Mouse (Mus musculus) natural killer cell, adult 2 months (primary cell): Measurements from ENCODE around the gene Cidec.

Source experiments
- DNase-seq, 2 experiments: peaks; one replicate each; pipeline ENCODE4 v3.0.0; 2022; ENCODE audit warnings: low spot score in 2 of 2

Cidec gene

DNA sequence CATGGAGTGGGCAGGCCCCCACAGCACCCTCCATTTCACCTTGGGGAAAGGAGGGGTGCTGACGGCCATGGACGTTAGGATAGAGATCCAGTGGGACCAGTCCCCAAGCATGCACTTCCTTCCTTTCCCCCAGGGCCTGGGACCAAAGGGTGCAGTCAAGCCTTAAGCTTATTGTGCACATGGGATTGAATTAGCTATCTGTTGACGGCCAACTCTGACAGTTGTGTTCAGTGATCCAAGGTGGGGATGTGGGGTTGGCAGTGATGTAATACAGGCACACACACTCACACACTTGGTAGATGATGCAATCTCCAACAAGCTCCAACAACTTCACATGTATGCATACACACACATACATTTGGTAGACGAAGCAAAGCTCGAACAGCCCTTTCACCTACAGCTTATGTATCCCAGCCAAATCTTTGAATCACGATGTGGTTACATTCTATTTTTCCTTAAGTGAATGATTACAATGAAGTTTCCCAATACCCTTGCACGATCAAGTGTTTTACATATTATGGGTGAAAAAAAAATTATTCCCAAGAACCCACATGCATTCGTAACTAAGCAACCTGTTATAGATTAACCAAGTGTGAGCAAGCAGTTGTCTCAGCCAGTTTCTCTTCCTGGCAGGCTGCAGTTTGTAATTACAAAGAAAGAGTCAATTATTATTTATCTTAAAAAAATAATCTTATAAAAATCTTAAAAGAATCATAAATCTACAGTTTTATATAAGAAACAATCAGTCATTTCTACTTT lies 8.8 kb upstream of the Cidec start:
- no peak for DNase-seq

DNA sequence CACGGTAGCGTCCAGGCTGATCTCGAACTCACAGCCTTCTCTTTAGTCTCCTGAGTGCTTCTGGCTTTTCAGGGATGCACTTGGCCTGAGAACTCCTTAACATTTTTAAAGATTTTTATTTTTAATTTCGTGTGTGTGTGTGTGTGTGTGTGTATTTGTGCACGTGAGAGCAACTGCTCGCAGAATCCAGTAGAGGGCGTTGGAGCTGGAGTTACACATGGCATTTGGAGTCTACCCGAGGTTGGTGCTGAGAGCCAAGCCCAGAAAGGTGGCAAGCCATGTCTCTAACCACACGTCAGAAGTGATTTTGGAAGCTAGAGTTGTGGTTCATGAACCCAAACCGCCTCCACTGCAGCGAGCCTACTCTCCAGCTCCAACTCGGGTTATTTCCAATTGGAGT lies 7.5 kb upstream of the Cidec start:
- DNase-seq = peak; percentile 8 to 24

DNA sequence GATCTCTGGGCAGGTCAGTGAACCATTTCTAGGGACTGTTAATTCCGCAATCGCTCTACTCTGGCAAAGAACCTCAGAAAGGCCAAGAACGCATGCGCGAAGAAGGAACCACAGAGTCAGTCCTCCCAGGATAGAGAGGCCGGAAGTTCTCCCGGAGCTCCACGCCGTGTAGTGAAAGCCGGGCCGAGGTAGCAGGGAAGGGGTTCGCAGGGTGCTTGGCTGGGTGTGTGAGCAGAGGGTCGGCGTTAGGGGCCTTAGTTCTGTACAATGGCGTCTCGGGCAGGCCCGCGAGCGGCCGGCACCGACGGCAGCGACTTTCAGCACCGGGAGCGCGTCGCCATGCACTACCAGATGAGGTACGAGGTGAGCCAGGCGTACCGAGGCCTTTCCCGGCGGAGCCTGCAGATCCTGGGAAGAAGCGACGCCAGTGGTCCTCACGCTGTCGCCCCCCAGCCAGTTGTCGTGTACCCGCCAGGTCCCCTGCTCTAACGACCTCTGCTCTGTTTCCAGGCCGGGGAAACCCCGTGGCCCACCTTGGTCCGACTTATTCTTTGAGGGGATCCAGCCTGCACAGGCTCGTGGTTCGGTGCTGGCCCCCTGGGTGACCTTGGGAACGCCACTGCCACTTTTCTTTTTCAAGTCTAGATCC lies 7.0 kb upstream of the Cidec start, which contains the start of gene Jagn1:
TSS of gene Jagn1 (plus strand) at position 128 of the 649 bp plus-strand sequence.
- peak; percentile 92 for DNase-seq

DNA sequence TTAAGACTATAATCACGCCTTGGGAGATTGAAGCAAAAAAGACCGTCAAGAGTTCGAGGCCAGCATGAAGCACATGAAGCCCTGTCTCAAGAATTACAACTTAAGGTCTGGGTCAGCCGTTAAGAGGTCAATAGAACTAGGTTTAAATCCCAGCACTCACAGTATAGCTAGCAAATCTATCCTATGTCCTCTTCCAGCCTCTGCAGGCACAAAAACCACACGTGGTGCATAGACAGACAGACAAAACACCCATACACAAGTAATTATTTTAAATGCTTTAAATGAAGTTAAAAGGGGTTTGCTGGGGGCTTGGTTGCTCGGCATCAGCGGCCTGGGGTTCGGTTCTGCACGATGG lies 6.5 kb upstream of the Cidec start:
- DNase-seq = no peak

DNA sequence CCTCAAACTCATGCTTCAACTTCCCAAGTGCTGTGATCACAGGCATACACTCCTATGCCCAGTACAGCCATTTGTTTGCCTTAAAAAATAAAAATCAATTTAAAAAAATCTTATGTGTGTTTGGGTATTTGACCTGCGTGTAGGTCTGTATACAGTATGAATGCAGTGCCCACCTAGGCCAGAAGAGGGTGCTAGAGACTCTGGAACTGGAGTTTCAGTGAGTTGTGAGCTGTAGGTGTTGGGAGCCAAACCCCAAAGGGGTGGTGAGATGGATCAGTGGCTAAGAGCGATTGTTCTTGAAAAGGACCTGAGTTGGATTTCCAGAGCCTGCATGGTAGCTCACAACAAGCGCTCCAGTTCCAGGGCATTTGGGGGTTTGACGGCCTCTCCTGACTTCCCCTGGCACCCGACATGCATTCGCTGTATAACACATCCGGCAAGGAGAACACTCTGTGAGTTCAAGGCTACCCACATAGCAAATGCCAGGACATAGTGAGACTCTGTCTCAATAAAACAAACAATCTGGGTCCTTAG lies 5.7 kb upstream of the Cidec start:
- peak; percentile 75 to 77 for DNase-seq

DNA sequence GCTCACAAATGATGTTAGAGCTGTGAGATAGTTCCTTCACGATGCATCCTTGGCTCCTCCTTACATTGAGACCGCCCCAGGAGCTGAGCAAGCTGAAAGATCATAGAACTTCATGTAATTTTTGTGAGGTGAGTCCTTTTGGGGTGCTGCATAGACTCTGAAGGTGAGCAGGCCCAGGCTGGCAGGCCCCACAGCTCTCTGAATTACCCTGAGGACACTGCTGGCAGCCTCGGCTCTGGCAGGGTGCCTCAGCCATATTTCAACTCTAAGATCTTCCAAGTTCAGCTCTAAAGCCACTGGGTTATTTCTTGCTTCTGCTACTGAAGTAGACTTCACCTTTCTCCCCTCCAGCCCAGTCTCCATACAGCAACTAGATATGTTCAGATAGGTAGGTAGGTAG lies 5.1 kb upstream of the Cidec start:
- no peak for DNase-seq

DNA sequence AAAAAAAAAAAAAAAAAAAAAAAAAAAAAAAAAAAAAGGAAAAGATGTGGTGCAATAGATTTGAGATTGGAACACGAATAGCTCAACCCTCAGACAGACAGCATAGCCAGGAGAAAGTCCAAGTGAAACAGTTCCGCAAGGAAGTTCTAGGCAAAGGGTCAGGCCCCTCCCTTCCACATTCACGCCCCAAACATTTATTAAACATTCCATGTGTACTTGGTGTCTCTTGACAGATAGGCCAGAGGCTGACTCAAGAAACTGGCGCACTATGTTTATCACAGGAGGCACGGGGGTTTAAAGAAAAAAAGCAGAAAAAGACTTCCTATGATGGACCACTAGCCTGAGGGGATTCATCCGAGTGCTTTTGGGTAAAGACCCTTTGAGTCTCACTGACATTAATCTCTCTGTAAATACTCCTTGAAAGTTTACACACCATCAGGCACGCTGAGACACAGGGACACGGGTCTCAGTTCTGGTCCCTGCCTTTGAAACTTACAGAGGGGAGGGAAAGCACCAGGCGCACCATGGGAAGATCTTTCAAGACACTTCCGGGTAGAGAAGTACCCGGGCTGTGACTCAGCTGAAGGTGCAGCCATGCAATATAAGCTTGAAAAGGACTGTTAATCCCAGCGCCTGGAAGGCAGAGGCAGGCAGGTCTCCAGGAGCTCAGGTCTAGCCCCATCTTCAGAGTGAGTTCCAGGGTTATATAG lies 3.3 kb upstream of the Cidec start:
- no peak for DNase-seq

DNA sequence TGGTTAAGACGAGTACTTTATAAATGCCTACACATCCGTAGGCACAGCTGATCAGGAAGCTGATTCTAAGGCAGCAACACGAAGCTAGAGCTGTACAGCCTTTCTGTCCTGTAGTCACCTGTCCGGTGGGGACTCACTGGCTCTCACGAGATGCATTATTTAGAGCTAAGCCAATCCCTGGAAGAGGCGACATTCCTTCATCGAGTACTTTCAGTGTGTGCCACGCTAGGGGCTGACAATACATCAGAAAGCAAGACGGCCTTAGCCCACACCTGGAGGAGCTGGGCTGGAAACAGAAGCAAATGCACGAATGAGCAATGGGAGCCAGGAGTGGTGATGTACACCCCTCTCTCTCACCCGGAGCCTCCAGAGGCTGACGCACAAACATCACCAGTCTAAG lies 1.6 kb upstream of the Cidec start:
- DNase-seq = no peak

DNA sequence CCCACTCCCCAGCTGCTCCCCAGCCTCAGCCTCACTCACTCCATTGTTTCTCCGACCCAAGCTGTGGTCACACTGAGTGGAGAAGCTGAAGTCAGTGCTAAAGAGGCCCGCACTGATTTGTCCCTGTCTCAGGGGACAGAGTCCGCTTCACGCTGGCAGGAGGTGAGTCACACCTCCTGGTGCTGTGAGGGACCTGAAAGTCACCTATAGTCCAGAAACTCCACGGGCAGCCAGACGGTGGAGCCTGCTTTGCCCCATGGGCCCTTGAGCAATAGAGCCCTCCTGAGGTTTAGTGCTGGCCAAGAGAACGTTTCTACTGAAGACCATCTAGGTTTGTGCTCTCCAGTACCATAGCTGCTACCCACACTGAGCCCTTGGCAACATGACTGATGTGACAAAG lies 869 bp downstream of the Cidec start:
- DNase-seq = no peak

DNA sequence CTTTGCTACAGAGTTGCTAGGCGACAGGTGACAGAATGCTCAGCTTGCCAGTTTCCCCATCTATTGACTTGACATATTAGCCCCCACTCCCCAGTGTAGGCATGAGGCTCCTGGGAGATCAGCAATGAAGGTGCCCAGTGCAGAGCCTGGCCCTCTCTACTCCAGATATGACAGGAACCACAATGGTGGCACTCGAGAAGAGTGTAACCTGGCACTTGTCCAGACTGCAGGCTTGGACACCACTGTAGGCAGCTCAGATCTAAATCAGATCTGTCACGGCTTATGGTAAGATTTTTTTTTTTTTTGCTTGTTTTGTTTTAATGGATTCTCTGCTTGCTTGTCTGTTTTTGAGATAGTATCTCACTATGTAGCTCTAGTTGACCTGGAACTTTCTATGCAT lies 1.9 kb downstream of the Cidec start:
- DNase-seq = no peak

DNA sequence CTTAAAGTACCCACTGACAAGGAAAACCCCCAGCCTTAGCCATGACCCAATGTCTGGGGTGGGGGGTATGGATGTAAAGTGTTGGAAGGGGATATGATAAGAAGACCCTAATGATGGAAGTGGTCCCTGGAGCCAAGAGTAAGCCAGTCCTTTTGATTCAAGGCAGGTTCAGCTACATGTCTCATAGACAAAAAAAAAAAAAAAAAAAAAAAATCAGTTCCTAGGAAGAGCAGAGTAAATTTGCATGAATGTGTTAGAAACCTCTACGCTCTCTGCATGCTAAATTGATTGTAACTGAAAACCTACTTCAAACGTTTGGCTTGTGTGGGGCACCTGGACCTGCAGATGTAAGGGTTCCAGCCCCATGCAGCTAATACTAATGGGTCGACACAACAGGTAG lies 3.8 kb downstream of the Cidec start:
- DNase-seq = no peak

DNA sequence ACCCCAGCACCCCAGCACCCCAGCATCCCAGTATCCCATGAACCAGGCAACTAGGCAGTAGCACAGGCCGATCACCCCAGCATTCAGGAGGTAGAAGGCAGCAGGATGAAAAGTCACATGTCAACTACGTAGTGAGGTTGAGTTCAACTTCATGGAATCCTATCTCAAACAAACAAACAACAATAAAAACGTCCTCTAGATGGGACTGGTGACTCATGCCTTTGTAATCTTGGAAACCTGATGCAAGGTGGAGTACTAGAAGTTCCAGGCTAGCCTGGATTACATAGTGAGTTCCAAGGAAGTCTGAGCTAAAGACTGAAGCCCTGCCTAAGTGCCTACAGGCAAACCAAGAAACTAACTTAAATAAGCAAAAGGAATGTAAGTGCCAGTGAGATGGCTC lies 4.7 kb downstream of the Cidec start:
- DNase-seq = no peak

DNA sequence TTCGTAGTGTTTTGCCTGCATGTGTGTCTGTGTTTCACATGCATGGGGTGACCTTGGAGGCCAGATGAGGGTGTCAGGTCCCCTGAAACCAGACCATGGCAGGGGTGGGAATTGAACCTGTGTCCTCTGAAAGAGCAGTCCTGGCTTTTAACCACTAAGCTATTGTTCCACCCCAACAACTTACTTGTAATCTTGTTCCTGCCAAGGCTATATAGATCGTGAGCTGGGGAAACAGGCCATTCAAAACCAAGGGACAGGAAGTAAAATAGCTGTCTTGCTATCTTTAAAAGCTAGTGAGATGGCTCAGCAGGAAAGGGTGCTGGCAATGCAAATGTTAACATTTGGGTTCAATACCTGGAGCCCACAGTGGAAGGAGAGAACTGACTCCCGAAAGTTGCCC lies 5.6 kb downstream of the Cidec start:
- no peak for DNase-seq

DNA sequence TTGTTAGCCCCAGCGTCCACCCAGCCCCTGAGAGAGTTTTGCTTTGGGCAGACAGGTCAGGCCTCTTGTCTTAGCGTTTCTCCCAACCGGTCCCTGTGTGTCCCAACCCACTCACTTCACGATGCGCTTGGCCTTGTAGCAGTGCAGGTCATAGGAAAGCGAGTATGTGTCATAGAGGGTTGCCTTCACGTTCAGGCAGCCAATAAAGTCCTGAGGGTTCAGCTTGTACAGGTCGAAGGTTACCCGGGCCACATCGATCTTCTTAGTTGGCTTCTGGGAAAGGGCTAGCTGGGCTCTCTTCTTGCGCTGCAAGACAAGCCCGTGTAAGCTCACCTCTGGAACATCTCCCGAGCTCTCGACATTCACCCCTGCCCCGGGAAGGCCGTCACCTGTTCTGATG lies 7.6 kb downstream of the Cidec start:
- DNase-seq = no peak

DNA sequence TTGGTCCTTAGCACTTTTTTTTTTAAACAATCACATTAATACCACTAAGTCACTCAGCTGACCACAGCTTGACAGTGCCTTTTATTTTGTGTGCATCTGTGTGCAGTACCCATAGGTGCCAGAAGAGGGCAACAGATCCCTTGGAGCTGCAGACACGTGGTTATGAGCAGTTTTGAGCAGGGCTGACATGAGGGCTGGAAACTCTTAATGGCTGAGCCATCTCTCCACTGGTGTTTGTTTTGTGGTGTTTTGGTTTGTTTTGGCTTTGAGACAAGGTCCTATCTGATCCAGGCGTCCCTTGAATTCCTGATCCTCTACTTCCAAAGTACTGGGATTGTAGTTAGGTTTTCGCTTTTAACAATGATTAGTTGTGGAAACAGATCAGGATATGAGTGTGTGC lies 8.2 kb downstream of the Cidec start:
- peak; percentile 44 to 67 for DNase-seq

DNA sequence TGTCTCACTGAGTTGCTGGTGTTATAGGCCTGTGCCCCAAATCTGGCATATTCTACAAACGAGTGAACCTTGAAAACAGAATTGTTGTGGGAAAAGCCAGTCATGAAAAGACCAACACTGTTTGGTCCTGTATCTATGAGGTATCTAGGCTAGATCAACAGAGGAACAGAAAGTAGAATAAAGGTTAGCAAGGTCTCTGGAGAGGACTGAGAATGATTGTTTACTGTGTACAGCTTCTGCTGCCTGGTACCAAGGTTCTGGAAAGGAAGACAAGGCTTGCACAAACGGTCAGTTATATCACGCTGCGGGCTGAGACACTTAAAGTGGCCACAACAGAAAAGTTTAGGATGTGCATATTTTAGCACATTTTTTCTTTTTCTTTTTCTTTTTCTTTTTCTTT lies 8.9 kb downstream of the Cidec start:
- DNase-seq = no peak

DNA sequence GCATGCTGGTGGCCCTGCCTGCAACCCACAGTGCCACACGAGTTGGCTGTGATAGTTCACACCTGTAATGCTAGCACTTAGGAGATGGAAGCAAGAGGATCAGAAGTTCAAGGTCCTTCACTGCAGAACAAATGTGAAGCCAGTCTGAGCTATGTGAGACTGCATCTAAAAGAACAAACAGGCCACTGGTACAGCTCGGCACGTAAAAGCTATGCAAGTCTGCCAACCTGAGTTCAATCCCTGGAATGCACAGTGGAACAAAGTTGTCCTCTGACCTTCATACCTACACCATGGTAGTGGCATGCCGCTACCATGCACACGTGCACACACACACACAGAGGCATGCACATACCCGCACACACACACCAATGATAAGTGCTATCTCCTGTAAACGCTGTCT lies 11.4 kb downstream of the Cidec start:
- DNase-seq = no peak

DNA sequence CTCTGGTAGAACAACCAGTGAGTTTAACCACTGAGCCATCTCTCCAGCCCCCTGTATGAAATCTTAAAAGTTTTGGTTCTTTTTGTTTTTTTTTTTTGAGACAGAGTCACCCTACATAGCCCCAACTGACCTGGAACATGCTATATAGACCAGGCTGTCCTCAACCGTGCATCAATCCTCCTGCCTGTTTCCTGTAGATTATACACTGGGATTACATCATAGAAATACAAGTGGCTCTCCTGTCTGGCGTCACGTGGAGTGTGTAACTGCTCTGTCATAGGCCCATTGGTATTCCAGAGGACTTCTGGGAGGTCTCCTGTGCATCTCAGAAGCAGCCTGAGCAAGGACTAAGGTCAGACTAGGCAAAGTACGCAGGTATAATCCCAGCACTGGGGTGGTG lies 12.6 kb downstream of the Cidec start:
- DNase-seq = no peak

DNA sequence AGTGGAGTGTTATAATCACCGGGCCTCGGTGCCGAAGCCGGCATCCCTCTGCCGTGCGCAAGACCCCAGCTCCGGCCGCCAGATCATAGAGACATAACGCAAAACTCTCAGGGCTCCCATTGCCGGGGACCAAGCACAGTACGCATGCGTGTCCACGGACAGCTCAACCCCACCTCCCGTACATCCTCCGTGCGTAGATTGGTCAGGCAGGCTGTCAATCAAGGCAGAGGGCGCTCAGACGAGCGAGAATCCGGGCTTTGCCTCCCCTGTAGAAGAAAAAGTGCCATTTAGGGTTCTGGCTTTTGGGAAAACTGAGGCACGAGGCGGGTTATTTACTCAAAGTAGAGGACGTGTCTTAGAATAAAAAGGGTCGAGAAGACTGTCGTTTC lies 16.4 kb downstream of the Cidec start, which contains the start of gene Rpusd3:
TSS of gene Rpusd3 (minus strand) at position 142 of the 389 bp plus-strand sequence.
- DNase-seq = peak; percentile 97

DNA sequence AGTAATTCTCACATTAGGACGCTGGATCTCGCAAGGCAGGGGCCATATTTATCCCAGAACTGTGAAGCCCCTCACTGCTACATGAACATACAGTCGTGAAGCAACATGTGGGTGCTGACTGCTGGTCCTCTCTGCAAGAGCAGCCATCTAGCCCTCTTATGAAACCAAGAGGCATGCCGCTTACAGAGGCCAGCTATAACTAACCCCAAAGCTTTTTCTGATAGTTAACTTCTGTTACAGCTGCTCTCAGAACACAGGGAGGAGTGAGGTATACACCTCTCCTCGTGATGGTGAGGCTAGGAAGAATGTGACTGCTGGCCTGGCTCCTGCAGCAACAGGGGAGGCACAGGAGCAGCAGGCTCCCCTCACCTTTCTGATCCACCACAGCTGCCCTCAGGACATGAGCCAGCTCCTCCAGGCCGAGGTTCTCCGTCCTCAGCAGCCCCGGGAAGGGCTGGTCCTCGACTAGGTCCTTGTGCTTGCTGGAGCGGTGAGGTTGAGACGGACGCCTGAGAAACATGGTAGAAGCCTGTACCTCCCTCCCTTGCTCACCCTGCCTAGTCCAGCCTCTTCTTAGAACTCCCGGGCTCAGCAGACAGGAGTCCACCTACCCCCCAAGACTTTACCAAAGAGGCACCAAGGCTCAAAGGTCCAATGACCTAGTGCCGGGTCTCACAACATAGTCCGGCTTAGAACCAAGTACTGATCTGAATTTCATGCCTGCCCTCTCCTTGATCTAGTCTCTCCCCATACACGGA lies 16.9 kb downstream of the Cidec start:
- DNase-seq = no peak

DNA sequence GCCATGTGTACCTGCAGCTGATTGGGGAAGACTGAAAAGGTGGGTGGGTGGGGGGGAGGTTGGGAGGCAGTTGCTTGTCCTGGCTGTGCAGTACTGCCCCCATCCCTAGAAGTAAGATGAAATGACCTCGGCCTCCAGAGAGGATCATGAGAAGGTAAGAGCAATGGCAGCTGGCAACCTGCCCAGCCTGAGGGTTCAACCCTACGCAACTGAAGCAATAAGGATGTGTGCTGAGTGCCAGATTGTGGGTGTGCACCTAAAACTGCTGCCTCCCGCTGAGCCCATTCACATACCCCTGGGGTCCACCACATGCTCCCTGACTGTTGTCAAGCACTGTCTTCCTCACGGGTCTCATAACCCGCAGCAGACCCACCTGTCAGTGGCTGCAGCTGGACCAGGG lies 19.1 kb downstream of the Cidec start:
- DNase-seq = no peak

DNA sequence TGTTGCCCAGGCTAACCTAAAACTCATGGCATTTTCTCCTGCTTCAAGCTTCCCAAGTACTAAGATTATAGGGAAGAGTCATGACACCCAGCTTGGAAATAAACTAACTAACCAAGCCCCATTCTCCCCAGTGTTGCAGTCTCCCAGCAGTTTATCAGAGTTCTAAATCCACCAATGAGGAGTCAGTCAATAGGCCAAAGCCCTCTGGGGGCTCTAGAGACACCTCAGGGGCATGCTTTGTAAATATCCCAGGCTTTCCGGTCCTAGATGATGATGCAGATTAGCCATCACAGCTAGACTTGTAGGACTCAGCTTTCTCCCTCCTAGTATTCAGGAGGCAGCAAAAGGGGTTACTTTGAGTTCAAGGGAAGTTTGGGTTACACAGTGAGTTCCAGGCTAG lies 25.6 kb downstream of the Cidec start:
- DNase-seq = no peak
